Mouse (Mus musculus) erythroblast, embryonic 14.5 days (primary cell): Measurements from ENCODE around the gene Kcnh3. TPM values are rescaled to one million over a fixed set of nuclear protein-coding genes. Genes with fewer than 3 reads are reported as not detected.
"Not testable (repeated sequence)": the region's sequence is repeated elsewhere in the genome, so short reads cannot be mapped to it uniquely, and the experiment has no call there.

Experiments
- H3K27me3 ChIP-seq: 2 replicates; pipeline ENCODE4 v1.6.1; 2012; ENCODE audit warnings: inconsistent platforms; ENCODE audit not compliant: control insufficient read depth
- H3K36me3 ChIP-seq: 2 replicates; pipeline ENCODE4 v1.6.1; 2012; ENCODE audit warnings: mild to moderate bottlenecking, inconsistent platforms; ENCODE audit not compliant: control insufficient read depth
- H3K4me1 ChIP-seq: 2 replicates; pipeline ENCODE4 v1.6.1; 2012; ENCODE audit warnings: inconsistent platforms; ENCODE audit not compliant: control insufficient read depth
- H3K4me3 ChIP-seq: replicated peaks from 2 replicates; pipeline ENCODE3; 2012; ENCODE audit warnings: moderate library complexity, mild to moderate bottlenecking, inconsistent platforms
- H3K9me3 ChIP-seq: 2 replicates; pipeline ENCODE4 v1.6.1; 2012; ENCODE audit warnings: low read length, inconsistent platforms, mixed read lengths; ENCODE audit not compliant: control insufficient read depth
- GATA1 ChIP-seq: IDR thresholded peaks from 2 replicates; pipeline ENCODE4 v1.6.1; 2012; ENCODE audit warnings: low read length, inconsistent platforms, mixed read lengths
- TAL1 ChIP-seq: IDR thresholded peaks from 3 replicates; pipeline ENCODE4 v1.6.1; 2012; ENCODE audit warnings: low read length, inconsistent platforms, mixed read lengths
- polyA plus RNA-seq: library from polyadenylated mRNA; stranded (reverse); fragments of >175 nt; gene quantifications from 2 replicates; pipeline ENCODE4 v1.2.3, GENCODE M21; 2012

Kcnh3 gene
- polyA plus RNA-seq, 1 experiment = 0.03 TPM

DNA sequence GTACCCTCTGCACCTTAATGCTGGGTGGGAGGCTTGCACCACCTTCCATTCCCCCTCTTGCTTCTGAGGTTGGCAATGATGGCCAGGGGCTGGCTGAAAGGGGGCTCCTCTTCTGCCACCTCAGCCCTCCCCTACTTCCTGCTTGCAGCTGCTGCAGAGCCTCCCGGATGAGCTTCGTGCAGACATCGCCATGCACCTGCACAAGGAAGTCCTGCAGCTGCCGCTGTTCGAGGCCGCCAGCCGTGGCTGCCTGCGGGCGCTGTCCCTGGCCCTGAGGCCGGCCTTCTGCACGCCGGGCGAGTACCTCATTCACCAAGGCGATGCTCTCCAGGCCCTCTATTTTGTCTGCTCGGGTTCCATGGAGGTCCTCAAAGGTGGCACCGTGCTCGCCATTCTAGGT lies 9.1 kb downstream of the Kcnh3 start:
- Histone ChIP-seq H3K27me3 (peaks cover 52% of the 10 kb centered on the region), H3K4me3 (no peak overlapping the region), H3K36me3 (no peaks in the 10 kb centered on the region), H3K4me1 (peaks cover 2% of the 10 kb centered on the region), H3K9me3 (no peaks in the 10 kb centered on the region)
- TF ChIP-seq GATA1 = no peak
- TF ChIP-seq TAL1 = no peak

DNA sequence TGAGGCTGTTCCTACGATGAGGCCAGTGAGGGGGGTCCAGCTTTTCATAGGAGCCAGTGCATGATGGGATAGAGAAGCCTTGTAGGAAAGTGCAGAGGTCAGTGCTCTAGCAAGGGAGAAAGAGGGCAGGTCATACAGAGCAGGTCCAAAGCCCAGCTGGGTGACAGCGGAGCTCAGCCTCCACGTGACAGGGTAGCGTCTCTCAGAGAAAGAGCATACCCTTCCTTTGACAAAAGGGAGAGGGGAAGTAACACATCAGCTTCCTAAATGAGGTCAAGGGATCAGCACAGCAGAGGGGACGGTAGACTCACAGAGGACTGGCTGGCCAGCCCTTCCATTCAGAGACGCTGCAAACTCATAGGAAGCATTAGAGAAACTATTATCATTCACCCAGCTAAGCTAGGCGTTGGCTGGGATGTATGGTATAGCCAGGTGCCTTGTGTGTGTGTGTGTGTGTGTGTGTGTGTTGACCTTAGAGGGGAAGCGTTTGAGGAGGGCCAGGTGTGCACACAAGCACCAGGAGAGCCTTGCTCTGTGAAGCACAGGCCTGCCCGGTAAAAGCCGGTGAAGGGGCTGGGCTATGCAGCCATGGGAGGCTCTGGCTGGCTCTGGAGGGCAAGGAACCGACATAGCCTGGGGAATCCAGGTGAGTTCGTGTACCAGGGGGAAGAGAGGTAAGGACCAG lies 9.8 kb downstream of the Kcnh3 start:
- H3K4me3 ChIP-seq = no peak overlapping the region
- H3K9me3 ChIP-seq = no peaks in the 10 kb centered on the region
- H3K27me3 ChIP-seq = peaks cover 45% of the 10 kb centered on the region
- no peaks in the 10 kb centered on the region for H3K36me3 ChIP-seq
- H3K4me1 ChIP-seq = peaks cover 2% of the 10 kb centered on the region
- no peak for TF ChIP-seq TAL1
- TF ChIP-seq GATA1 = no peak

DNA sequence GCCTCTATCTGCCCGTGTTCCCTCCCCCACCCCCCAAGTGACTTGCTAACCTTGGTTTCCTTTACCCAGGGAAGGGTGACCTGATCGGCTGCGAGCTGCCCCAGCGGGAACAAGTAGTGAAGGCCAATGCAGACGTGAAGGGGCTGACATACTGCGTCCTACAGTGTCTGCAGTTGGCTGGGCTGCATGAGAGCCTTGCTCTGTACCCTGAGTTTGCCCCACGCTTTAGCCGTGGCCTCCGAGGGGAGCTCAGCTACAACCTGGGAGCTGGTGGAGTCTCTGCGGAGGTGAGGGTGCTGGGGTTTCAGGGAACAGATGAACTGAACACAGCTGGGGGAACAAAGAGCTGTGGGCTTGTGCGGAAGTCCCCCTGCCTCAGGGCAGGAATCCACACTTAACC lies 13.3 kb downstream of the Kcnh3 start:
- peaks cover 19% of the 10 kb centered on the region for H3K27me3 ChIP-seq
- H3K36me3 ChIP-seq = peaks cover 19% of the 10 kb centered on the region
- no peak for TF ChIP-seq TAL1
- no peak for TF ChIP-seq GATA1
- no peak overlapping the region for H3K4me3 ChIP-seq
- no peaks in the 10 kb centered on the region for H3K4me1 ChIP-seq
- no peaks in the 10 kb centered on the region for H3K9me3 ChIP-seq

DNA sequence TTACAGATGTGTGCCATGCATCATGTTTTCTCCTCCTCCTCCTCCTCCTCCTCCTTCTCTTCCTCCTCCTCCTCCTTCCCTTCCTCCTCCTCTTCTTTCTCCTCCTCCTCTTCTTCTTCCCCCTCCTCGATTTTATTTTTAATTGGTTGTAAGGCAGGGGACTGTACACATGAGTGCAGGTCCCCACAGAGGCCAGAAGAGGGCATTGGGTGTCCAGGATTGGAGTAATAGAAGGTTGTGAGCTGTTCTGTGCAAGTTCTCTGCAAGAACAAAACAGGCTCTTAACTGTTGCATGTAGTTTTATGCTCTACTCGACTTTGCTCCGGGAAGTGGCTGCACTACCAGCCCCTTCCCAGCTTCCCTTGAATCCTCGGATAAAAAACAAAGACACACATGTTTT lies 15.5 kb downstream of the Kcnh3 start:
- no peak for TF ChIP-seq TAL1
- TF ChIP-seq GATA1 = no peak
- Histone ChIP-seq H3K4me3 (no peak overlapping the region), H3K9me3 (no peaks in the 10 kb centered on the region), H3K36me3 (peaks cover 39% of the 10 kb centered on the region), H3K4me1 (no peaks in the 10 kb centered on the region), H3K27me3 (peaks cover 3% of the 10 kb centered on the region; the same call in 1 of the 2 replicates)

DNA sequence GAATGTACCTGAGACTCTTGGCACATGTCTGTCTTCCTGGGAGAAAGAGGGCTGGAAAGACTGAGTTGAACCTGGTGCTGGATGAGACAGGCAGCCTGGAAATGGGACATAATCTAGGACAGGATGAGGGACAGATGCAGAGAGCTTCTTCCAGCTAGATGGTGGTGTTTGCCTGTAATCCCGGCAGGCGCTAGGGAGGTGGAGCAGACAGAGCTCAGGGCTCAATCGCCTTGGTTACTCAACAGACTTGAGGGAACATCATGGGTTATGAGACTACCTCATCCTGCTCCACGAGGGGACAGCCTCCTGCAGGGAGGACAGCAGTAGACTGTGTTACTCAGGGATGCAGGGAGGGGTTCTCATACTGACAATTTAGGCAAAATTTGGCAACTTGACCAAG lies 16.6 kb downstream of the Kcnh3 start:
- Histone ChIP-seq H3K27me3 (no peaks in the 10 kb centered on the region), H3K4me1 (no peaks in the 10 kb centered on the region), H3K36me3 (peaks cover 49% of the 10 kb centered on the region), H3K9me3 (no peaks in the 10 kb centered on the region), H3K4me3 (no peak overlapping the region)
- TF ChIP-seq GATA1 = no peak
- no peak for TF ChIP-seq TAL1

DNA sequence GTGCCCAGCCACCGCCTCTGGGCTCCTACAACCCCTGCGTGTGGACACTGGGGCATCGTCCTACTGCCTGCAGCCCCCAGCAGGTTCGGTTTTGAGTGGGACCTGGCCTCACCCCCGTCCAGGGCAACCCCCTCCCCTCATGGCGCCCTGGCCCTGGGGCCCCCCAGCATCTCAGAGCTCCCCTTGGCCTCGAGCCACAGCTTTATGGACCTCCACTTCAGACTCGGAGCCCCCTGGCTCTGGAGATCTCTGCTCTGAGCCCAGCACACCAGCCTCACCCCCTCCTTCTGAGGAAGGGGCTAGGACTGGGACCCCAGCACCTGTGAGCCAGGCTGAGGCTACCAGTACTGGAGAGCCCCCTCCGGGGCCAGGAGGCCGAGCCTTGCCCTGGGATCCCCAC lies 17.4 kb downstream of the Kcnh3 start:
- Histone ChIP-seq H3K4me3 (no peak overlapping the region), H3K36me3 (peaks cover 57% of the 10 kb centered on the region)

DNA sequence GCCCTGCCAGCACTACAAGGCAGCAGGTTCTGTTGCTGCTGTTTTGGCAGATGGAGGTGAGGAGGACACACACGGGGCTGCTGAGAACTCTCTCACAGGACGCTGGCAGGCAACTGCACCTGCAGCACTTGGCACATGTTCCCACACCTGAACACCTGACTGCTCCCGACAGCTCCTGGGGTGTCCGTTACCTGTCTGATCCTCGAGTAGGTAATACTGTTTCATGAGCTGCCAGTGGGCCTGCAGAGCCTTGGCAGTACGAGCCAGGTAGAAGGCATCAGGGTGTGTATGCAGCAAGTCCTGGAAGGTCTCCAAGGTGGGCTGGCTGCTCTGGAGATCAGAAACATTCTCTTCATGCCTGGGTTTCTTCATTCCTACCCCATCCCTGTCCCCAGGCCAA lies 22.1 kb downstream of the Kcnh3 start:
- H3K9me3 ChIP-seq, H3K4me3 ChIP-seq, H3K27me3 ChIP-seq: not testable (repeated sequence)
- Histone ChIP-seq H3K4me1 (peaks cover 16% of the 10 kb centered on the region), H3K36me3 (peaks cover 81% of the 10 kb centered on the region)

More for the DNA sequence above, 17.4 kb downstream of the Kcnh3 start:
- Histone ChIP-seq H3K4me1 (no peaks in the 10 kb centered on the region), H3K9me3 (no peaks in the 10 kb centered on the region), H3K27me3 (no peaks in the 10 kb centered on the region)
- no peak for TF ChIP-seq TAL1
- no peak for TF ChIP-seq GATA1

DNA sequence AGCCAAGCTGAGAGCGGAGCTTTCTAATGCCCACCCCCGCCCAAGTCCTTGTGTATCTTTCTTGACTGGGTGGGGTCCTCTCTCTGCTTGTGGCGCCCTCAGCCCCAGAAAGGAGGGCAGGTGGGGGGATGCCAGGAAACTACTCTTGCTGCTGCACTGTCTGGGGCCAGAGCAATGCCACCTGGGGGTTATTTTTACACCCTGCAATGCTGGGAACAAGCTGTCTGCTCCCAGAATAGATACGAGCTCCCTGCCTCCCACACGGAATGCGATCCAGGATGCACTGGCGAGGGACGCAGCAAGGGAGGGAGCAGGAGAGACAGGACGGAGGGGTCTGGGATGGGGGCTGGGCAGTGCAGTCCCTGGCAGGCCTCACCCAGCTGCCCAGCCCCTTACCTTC lies 24.3 kb downstream of the Kcnh3 start:
- no peaks in the 10 kb centered on the region for H3K27me3 ChIP-seq
- peaks cover 61% of the 10 kb centered on the region for H3K36me3 ChIP-seq
- no peak overlapping the region for H3K4me3 ChIP-seq
- TF ChIP-seq TAL1 (no peak), GATA1 (no peak)
- no peaks in the 10 kb centered on the region for H3K9me3 ChIP-seq
- peaks cover 34% of the 10 kb centered on the region for H3K4me1 ChIP-seq

DNA sequence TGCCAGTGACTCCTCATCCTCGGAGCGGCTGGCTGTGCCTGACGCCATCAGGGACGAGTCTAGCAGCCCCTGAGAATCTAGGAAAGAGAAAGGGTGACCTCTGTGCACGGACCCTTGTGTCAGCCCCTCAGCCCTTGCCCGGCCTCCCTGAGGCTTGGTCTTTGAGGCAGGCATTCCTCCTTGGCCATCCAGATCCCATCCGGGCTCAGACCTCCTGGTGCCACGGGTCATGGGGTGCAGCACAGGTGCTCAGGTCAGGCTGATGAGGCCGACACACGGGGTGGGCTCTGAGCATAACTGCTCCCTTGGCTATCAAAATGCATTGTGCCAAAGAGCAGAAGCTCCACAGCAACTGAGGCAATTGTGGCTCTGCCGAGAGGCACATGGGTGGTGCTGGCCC lies 25.3 kb downstream of the Kcnh3 start:
- Histone ChIP-seq H3K4me3 (no peak overlapping the region), H3K36me3 (peaks cover 51% of the 10 kb centered on the region)

DNA sequence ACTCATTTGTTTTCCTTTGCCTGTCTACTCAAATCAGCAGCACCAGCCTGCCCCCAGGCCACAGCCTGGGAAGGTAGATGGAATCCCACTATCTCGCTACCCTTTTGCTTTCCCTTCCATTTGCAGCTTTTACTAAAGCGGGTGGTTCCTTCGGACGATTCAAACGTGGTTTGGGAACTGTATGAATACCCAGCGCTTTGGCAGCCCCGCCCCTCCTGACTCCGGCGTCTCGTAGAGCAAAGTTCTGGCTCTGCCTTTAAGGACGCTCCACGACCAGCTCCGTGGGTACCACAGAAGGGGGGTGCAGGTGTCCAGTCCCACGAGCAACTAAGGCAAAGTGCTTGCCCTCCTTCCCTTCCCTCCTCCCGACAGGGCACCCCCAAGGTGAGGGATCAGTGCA lies 26.4 kb downstream of the Kcnh3 start:
- H3K4me1 ChIP-seq = peaks cover 42% of the 10 kb centered on the region
- H3K27me3 ChIP-seq, H3K9me3 ChIP-seq: not testable (repeated sequence)
- peak overlapping the region; percentile 65 for H3K4me3 ChIP-seq
- H3K36me3 ChIP-seq = peaks cover 42% of the 10 kb centered on the region

More for the DNA sequence above, 25.3 kb downstream of the Kcnh3 start:
- no peak for TF ChIP-seq TAL1
- no peak for TF ChIP-seq GATA1
- no peaks in the 10 kb centered on the region for H3K9me3 ChIP-seq
- peaks cover 42% of the 10 kb centered on the region for H3K4me1 ChIP-seq
- H3K27me3 ChIP-seq = no peaks in the 10 kb centered on the region
